Mouse (Mus musculus): ENCODE measurements at regions not wholly inside any gene's neighbourhood (a gene's known extent, or its start where the extent isn't known, plus 50 kb on each side); places are given as distances from the start of the nearest gene placed in this dataset.

DNA sequence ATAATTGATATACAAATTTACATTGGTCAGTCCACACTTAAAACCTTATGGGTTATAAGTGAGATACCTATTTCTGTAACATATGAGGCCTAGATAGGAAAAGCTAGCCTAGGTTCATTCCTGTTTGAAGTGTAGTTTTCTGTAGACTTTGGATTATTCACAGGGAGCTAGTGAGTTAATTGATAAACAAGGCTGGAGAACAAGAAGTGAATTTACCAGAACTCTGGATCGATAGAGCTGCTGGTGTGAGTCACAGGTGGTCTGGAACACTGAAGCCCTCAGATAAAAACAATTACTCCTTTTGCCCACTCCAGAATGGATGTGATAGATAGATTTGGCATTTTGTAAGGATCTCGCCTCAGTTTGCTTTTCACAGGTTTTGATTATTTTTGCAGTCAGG lies 62.0 kb upstream of the Rtl1 start:
- DNase-seq, result no peak

DNA sequence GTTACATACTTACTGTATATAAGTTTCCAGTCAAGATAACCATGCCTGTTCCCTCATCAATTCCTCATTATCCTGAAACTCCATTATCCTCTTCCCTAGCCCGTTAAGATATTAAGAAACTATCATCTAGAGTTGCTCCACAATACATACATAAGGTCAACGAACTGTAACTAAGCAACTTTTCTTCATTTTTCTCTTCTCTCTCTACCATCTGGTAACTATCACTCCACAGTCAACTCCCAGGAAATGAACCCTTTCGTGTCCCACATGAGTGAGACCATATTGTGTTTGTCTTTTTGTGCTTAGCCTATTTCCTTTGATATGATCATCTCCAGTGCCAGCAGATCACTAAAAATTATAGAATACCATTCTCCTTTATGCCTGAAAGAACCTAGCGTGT lies 74.6 kb upstream of the Rtl1 start:
- DNase-seq, result no peak

DNA sequence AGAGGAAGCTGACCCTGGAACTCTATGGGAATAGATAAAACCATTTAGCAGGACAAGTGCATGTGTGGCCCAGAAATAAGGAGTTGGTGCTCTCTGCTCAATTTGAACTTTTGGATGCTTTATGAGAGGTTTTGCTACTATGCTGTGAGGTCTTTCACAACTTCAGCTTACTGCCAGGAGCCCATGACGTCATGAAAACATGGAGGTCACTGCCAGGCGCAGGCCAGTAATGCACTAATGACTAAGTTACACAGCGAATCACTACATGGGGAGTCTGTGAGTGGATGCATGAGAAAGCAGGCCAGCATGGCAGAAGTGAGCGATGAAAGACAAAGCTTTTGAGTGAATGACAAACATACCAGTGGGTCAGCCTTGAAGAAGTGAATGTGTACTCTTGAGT lies 93.9 kb upstream of the Rtl1 start:
- DNase-seq, result no peak

DNA sequence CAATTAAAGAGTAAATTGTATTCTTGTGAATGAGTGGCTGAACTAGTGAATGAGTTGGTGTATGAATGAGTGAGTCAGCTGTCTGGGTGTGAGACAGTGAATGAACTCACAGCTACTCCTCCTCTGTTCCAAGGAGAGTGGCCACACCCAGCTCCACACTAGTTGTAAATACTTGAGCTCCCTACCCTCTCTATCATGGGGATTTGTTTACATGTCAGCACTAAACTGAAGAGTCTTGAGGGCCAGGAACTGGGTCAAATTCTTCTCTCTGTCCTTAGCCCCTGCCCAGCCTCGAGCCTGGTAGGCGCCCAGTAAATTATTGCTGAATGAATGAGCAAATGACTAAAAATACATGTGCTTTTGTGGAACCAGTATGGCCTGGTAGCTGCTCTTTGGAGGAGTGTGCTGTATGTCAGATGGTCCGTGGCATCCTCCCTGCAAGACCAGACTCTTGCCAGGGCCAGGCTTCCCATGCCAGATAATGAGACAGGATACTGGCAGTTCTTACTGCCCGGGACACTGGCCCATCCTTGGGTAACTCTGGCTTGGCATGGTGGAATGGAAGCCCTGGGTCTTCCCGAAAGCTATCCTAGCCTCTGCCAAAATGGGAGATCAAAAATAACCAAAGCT lies 94.8 kb upstream of the Rtl1 start:
- DNase-seq, result no peak

DNA sequence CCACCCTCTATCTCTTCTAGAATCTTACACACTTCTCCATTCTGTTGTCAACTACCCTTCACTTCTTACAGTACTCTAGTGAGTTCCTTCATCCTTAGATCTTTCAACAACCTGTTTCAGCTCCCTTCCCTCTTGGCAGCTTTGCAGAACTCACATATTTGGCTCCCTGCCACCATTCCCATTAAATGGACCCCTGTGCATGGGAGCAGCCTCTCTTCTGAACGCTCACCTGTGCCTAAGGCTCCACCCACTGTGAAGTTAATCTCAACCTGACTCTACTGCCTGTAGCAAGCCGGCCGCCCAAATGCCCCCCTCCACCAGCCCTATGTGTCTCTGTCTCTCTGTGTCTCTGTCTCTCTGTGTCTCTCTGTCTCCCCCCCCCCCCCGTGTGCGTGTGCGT lies 106.7 kb upstream of the Rtl1 start:
- no peak for DNase-seq

DNA sequence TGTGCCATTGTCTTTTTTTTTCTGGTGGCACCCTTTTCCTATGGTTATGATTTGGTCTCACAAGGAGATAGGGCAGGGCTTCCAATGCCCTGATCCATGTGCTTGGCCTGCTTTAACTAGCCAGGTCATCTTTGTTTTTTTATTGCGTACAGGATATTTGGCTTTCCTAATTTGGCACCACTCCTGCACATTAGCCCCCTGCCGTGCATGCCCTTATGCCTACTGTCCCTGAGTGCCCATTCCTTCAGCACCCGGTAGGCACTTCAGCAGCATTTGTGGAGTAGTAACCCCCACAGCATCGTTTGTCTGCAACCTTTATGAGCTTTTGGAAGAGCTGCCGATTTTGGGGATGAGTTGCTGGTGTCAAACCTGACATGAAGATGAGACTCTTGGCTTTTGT lies 109.5 kb upstream of the Rtl1 start:
- no peak for DNase-seq

DNA sequence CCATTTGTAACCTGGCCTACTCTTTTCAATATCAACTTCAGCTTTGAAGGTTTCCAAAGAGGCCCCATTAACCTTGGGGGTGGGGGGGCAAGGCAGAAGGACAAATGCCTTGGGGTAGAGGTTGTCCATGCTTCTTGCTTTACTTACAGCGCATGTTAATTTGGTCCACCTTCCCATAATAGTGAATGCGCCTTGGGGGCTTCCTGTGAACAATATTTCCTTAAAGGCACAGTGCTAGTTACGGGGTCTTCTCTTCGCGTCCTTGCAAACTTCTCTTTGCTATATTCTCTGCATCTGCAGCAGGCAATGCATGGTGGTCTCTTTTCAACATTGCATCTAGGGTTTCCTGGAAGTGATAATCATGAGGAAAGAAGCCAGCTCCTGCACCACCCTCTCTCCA lies 111.3 kb upstream of the Rtl1 start:
- no peak for DNase-seq

DNA sequence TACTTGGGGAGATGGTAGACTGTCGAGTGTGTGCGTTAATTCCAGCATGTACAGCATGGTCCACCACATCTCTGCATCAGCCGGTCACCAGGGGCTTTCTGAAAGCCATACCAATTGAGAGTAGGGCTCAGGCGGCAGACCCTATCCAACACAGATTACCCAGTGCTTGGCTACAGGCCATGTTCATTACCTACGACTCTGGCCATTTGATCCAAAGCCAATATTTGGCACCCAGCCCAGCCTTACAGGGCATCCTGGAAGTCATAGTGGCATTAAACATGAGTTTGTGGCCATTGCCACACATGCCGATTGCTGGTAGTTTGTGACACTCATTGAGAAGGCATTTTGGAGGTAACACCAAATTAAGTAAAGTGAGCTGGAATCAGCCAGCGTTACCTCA lies 111.8 kb upstream of the Rtl1 start:
- no peak for DNase-seq

DNA sequence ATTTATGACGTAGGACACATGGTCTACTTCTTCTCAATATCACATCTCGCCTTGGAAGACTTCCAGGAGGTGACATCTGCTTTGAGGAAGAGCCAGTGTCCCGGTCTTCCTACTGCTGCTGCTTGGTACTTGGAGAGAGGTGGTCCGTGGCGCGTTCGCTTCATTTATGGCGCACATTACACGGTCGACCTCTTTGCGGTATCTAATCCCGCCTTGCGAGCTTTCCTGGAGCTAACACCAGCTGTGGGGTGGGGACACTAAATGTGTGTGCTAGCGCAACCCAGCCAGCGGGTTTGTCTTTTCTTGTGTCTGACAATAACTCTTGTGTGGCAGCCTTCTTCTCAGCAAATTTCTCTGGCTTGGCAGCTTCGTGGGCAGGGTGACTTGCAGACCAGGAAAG lies 112.3 kb upstream of the Rtl1 start:
- no peak for DNase-seq

DNA sequence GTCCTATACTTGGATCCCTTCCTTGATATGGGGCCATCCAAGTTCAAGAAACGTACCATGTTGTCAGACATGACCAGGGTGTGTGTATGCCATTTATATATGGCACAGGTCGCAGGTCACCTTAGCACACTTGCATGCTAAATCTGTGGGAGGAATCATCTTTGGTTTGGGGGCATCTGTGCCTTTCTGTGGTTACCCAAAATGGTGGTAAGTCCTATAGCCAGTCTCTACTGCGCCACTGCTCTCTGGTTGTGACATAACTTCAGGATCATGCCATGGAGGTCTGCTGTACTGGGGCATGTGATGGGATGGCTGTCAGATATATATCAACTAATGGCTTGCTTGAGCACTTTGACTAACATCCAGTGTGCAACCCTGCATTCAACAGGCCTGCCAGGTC lies 112.9 kb upstream of the Rtl1 start:
- no peak for DNase-seq

DNA sequence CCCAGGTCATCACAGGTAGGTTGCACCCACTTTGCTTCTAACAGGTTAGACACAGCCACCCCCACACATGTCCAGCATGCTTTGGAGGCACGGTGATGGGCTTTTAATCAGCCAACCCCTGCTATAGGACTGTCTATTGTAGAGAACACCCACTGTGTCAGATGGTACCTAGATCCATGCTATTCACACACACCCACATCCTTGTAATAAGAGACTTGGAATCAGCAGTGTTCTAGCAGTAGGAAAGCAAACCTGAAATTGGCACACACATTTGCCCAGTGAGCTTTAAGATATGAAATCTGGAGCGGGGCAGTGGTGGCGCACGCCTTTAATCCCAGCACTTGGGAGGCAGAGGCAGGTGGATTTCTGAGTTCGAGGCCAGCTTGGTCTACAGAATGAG lies 113.9 kb upstream of the Rtl1 start:
- DNase-seq, result no peak

DNA sequence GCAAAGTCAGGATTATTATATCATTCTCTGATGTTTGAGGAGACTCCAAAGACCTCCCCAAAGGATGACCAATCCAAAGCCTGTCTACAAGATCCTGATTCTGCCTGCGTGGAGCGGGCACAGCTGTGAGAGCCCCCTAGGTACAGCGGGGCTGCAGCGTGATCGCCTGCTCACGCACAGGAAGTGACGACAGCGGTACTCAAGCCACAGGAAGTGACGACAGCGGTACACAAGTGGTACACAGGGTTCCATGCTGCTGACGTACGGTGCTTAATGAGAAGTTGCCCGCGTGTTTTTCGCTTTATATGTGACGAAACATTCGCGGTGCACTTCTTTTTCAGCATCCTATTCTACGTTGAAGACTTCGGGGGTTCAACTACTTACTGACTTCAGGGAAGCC lies 116.9 kb upstream of the Rtl1 start:
- DNase-seq, result no peak

DNA sequence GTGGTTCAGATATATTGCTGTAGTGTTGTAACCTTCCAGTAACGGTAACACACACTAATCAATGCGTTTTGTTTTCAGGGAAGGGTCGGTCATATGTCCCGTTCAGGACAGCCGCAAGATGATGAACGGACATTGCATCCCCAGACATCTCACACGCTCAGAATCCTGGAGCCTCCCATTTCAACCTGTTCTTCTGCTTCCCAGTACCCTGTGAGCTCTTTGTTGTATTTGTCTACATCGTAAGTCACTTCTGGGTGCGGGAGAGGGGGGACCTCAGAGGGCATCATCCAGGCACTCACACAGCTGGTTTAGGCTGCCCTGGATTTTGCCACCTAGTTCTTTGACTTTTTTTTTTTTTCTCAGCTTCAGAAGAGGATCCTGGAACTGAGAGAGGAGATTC lies 117.9 kb upstream of the Rtl1 start:
- no peak for DNase-seq

DNA sequence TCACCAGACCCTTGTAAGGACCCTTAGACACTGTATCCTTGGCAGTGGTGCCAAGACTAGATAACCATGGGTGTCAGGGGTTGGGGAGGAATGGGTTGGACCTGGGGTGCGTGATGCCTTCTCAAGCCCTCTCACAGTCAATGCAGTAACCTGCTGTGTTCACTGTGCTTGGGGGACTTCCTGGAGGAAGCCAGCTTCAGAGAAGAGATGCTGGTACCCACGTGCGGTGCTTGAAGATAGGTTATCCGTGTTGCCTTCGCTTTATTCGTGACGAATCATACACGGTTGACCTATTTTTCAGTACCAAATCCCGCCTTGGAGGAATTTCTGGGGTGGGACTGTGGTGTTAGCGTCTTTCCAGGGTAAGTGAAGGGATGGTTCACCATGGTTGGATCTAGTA lies 138.1 kb upstream of the Rtl1 start:
- DNase-seq, result no peak

DNA sequence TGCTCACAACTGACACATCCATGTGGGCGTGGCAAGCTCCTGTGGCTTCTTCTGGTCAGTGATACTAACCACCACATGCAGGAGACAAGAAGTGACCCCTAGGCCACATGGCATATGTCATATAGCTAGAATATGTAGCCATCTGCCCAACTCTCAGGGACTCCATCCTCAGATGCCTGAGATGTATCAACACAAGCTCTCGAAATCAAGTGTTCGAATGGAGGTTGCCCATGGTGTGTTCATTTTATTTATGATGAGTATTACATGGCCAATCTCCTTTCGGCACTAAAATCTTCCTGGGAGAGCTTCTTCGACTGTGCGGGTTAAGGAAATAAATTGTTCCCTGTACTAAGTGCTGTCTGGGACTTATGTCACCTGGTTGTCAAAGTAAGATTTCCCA lies 138.8 kb upstream of the Rtl1 start:
- DNase-seq, result no peak

DNA sequence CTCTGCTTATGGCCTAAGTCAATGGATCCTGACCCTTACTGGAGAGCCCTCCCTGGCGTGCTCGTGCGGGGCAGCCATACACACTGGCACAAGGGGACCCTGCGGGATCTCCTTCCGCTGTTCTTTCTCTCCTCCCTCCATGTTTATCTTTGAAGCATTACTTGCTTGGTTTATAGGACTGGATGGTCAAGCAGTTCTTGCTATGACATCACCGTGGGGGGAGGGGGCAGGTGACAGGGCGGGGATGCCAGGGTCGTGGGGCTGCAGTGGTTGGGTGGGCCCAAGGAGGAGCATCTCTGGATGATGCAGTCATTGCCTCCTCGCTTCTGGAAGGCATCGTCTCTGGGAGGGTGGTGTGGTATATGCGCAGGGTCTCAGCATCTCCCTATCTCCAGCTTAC lies 142.4 kb upstream of the Rtl1 start:
- no peak for DNase-seq

DNA sequence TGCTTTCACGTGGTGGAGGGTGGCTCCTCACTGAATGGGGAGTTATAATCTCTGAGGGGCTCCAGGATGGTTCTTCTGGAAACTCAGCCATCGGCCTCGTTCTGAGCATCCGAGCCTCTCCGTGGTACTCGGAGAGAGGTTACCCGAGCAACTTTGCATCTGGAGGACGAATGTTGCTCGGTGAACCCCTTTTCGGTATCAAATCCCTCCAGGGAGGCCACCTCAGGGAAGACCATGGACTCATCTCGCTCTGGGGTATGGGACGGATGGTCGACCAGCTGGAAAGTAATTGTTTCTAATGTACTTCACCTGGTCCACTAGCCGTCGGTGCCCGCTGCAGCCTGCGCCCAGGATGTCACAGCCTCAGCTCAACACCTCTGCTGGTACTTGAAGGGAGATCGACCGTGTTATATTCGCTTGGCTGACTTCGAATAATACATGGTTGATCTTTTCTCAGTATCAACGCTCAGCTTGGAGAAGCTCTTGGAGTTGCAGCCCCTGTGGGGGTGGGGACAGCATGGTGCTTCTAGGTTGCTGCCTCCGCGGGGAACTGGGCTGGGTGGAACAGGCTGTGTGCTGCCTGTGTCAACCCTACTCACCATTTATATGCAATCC lies 143.0 kb upstream of the Rtl1 start:
- no peak for DNase-seq

DNA sequence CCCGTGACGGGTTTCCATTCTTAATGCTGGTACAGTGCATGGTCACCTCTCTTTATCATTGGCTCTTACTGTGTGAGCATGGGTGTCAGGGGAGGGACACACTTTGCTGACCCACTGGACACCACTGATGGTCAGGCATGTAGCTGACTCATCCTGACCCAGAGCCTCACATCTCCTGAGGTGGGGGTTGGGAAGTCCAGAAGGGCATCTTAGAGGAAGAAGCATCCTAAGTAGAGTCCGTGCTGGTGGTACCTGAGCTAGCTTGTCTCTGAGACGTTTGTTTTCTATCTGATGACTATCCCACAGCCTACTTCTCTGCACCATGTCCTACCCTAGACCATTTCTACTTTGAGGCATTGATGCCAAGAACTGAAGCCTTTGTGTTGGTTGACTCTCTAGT lies 144.1 kb upstream of the Rtl1 start:
- DNase-seq, result no peak

DNA sequence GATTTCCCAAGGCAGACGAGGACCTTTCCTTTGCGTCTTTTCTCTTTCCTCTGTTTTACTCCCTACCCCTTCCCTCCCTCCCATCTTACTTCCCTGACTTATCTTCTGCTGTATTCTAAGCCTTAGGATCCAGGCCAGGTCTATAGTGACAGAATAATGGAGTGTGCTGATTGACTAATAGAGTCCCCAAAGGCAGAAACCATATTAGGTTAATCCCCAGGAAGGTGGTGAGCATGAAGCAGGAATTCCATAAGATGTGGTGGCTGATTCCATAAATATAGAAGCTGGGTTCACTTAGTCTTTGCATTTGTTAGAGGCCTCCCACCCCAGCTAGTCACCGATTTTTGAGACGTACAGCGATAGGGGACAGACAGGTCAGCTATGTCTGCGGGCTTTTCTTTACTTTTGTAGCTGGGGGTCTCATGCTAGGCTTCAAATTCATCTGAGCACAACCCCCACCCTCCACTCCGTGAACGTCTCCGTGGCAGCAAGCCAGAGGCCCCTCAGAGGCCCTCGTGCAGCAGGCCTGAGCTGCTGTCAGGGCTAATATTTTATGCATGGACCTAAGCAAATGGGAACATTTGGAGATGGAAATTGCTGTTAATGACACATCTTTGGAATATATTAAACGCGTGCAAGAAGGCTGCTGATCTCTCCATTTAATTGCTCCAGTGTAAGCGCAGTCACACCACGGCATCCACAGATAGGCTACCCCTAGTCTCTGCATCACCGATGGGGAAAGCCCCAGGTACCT lies 145.8 kb upstream of the Rtl1 start:
- DNase-seq, result peak; percentile 26

DNA sequence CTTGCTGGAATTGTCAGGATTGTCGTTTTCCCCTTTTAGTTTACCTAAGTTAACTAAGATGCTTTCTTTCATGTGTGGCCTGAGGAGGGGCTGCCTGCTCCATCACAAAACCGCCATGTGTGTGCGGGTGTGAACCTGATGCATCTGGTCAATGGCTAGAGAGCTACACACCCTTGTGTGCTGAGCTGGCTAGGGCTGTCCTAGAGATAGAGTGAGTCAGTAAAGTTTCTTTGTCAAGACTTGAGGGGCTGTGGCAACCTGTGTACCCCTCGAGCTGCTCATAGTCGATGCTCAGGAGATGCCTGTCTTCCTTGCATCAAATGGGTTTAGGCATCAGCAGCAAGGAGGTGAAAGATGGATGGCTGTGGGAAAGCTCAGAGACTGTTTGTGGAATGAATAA lies 147.1 kb upstream of the Rtl1 start:
- no peak for DNase-seq

DNA sequence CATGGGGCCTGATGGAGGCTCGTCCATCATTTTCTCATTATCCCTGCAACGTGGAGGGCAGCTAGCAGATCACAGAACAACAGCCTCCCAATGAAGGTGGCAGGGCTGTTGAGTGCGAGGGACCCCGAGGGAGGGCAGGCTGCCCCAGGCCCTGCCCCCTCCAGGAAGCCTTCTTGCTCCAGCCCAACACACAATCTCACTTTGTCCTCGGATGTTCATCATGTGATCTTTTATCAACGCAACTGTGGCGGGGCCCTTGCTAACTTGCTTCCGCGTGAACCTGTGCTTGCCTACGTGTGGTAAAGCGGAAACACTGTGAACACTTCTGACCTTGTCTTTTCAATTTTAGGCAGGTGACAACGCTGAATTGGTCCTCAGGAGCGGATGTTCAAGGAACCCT lies 147.6 kb upstream of the Rtl1 start:
- DNase-seq, result no peak

DNA sequence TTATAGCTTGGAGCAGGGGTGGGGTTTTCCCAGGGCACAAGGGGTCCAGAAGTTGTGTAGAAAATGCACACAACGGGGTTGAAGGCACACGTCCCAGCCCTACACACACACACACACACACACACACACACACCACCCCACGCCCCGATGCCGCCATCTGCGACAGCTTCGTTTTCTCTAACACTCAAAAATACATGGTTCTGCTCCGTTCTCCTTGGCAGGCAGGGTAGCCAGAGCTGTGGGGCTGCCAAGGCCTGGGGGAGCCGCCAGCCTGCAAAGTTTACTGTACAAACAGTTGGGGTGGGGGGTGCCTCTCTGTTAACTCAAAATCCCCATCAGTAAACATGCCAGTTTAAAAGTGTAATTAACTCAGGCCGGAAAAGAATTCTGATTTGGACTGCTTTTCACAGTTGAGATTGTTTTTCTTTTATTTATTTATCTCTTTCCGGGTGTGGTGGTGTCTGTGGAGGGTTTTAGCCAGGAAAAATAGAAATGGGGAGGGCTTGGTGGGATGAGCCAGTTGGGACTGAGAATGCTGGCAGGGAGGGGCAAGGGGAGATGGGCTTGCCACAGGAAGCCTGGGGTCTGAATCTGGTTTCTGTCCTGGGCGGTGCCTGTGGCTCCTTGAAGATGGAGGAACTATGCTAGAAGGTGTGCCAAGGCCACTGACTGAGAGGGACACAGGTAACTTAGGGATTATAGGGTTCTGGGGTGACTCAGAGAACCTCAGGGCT lies 148.4 kb upstream of the Rtl1 start:
- DNase-seq, result peak; percentile 69

DNA sequence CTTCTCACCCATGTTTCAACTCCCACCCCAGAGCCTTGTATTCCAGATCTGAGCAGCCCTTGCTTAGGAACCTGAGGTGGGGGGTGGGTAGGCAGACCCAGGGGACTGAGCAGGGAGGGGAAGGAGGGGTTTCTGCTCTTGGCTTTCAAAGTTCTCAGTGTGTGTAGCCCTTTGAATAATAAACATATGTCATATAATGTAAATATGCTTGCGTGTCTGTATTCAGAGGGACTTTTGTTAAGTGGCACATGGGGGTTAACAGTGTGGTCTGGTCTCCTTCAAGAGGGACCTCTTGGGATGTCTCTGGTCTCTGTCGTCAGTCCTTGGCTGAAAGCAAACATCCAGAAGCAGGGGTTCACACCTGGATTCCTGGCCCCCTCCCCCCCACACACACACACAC lies 149.1 kb upstream of the Rtl1 start:
- DNase-seq, result no peak

DNA sequence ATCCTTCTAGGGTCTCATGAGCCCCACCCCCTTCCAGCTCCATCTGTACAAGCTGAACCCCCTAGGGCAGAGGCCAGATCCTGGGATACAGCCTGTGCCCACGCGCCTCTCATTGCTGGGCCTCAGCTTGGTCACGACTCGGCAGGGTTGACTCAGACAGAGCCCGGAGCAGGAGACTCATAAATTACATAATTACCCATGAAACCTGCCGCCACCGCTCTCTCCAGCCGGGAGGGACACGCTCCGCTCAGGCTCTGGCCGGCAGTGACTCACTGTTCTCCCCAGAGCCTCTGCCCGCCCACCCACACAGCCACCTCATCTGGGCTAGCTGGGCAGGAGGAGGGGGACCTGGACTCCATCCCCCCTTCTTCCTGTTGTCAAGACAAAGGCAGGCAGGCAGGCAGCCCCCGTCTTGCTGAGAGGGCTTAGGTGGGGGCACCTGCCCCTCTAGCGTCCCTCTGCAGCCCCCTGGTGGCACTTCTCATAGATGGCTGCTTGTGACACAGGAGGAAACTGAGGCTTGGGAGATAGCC lies 149.6 kb upstream of the Rtl1 start:
- peak; percentile 63 for DNase-seq
